In genomic region chr11:107849621-107850020, GRCm38 (mm10) we compare ENCODE assay signal across 9 mouse cellular contexts. TPM values are rescaled to one million over a fixed set of nuclear protein-coding genes. Genes with fewer than 3 reads are reported as not detected.
DNase-seq lines count a peak whose midpoint lies in the region; ATAC-seq and TF ChIP-seq lines count a peak whose summit lies in the region.
"Had no signal": no experiment of that assay in that cellular context is flagged by ENCODE, and none has a peak within 500 bp of the region (broad histone marks: within the 10 kb centered on the region; RNA-seq: fewer than 3 reads in every experiment).

No protein-coding gene starts in this region.

- peaks cover 13% of the 10 kb centered on the region for H3K4me1 ChIP-seq in hindbrain, embryonic 10.5 days (replicated peaks)
- H3K4me1 ChIP-seq in hindbrain, embryonic 11.5 days (replicated peaks; ENCODE audit: control insufficient read depth, insufficient read depth, low read length): no peaks in the 10 kb centered on the region
- H3K4me1 ChIP-seq in thymus, adult 2 months (replicated peaks; ENCODE audit: control insufficient read depth, insufficient read depth, low read length): no peaks in the 10 kb centered on the region
- H3K4me1 ChIP-seq: embryonic facial prominence, embryonic 12.5 days; megakaryocyte, embryonic 14.5 days had no signal

- H3K27ac ChIP-seq in hindbrain, embryonic 10.5 days: no peak overlapping the region
- H3K27ac ChIP-seq in hindbrain, embryonic 11.5 days (ENCODE audit: low read depth, low read length): no peak overlapping the region
- H3K27ac ChIP-seq in thymus, adult 2 months (ENCODE audit: control insufficient read depth, insufficient read depth, low read length): no peak overlapping the region
- H3K27ac ChIP-seq: embryonic facial prominence, embryonic 12.5 days had no signal

- WGBS in hindbrain, embryonic 10.5 days: 54% methylated on average over 10 of the region's 10 CpGs
- 57% methylated on average over 10 of the region's 10 CpGs for WGBS in hindbrain, embryonic 11.5 days
- 34% methylated on average over 10 of the region's 10 CpGs for WGBS in thymus, adult 2 months

- H3K9ac ChIP-seq in hindbrain, embryonic 11.5 days (ENCODE audit: low read depth, low read length): no peak overlapping the region
- H3K9ac ChIP-seq: embryonic facial prominence, embryonic 12.5 days had no signal

- no peak for TF ChIP-seq POLR2A in thymus, adult 2 months (IDR thresholded peaks at IDR 0.05; ENCODE audit: control insufficient read depth, extremely low read depth, insufficient read depth, low read length, poor library complexity)

- no peak overlapping the region for H3K4me2 ChIP-seq in hindbrain, embryonic 11.5 days (replicated peaks; ENCODE audit: low read depth, low read length)
- H3K4me2 ChIP-seq: embryonic facial prominence, embryonic 12.5 days had no signal

- H3K27me3 ChIP-seq in hindbrain, embryonic 10.5 days (ENCODE audit: insufficient read depth, poor library complexity, severe bottlenecking): no peaks in the 10 kb centered on the region
- H3K27me3 ChIP-seq in hindbrain, embryonic 11.5 days (ENCODE audit: control insufficient read depth, insufficient read depth, low read length): no peaks in the 10 kb centered on the region
- H3K27me3 ChIP-seq in thymus, adult 2 months (ENCODE audit: control insufficient read depth, insufficient read depth, low read length): no peaks in the 10 kb centered on the region

- no peaks in the 10 kb centered on the region for H3K36me3 ChIP-seq in hindbrain, embryonic 10.5 days
- H3K36me3 ChIP-seq in hindbrain, embryonic 11.5 days (ENCODE audit: control insufficient read depth, insufficient read depth, low read length): no peaks in the 10 kb centered on the region
- no peaks in the 10 kb centered on the region for H3K36me3 ChIP-seq in thymus, adult 2 months (ENCODE audit: control insufficient read depth, insufficient read depth, low read length)
- H3K36me3 ChIP-seq: embryonic facial prominence, embryonic 12.5 days had no signal

- ATAC-seq in hindbrain, embryonic 11.5 days (ENCODE audit: low FRiP score): no peak
- ATAC-seq in common myeloid progenitor, adult 5-6 weeks (replicated peaks; ENCODE audit: low read depth, poor library complexity, severe bottlenecking): peak; percentile 42; the same call in 1 of the 2 replicates

- H3K9me3 ChIP-seq in hindbrain, embryonic 10.5 days: no peaks in the 10 kb centered on the region
- H3K9me3 ChIP-seq in hindbrain, embryonic 11.5 days (ENCODE audit: control insufficient read depth, low read length): no peaks in the 10 kb centered on the region
- H3K9me3 ChIP-seq: embryonic facial prominence, embryonic 12.5 days had no signal

- no peak overlapping the region for H3K4me3 ChIP-seq in hindbrain, embryonic 10.5 days
- H3K4me3 ChIP-seq in hindbrain, embryonic 11.5 days (ENCODE audit: low read depth, low read length): no peak overlapping the region
- H3K4me3 ChIP-seq in thymus, adult 2 months (ENCODE audit: control insufficient read depth, insufficient read depth, low read length): no peak overlapping the region
- H3K4me3 ChIP-seq: embryonic facial prominence, embryonic 12.5 days; megakaryocyte, embryonic 14.5 days had no signal

- peak; percentile 15 for DNase-seq in hindbrain, embryonic 10.5 days (ENCODE audit: low spot score)
- DNase-seq in hindbrain, embryonic 11.5 days (ENCODE audit: low spot score): no peak
- DNase-seq in thymus, adult 2 months: peak; percentile 6
- DNase-seq in thymus, postnatal 25 days: no peak
- peak; percentile 57 for DNase-seq in testis, postnatal 14 days (ENCODE audit: low spot score)
- DNase-seq in urinary bladder, postnatal 10 days (ENCODE audit: low spot score): no peak

- TF ChIP-seq CTCF in thymus, adult 2 months (IDR thresholded peaks at IDR 0.05; ENCODE audit: borderline replicate concordance, control insufficient read depth, extremely low read depth, insufficient read depth, low read length, poor library complexity): no peak

RNA-seq across cellular contexts. Expression of gene Cacng4, which starts 55.3 kb away (rescaled TPM):
- 8.9 and 15.7 TPM in 2 replicates for polyA plus RNA-seq in hindbrain, embryonic 10.5 days (2016; fragmentation: Nextera tagmentation; extraction: Ambion mirVana)
- polyA plus RNA-seq in hindbrain, embryonic 11.5 days (2014; fragmentation: Nextera tagmentation; extraction: Ambion mirVana): 28.6 and 30.7 TPM in 2 replicates
- 4.8 and 9.0 TPM in 2 replicates for polyA plus RNA-seq in thymus, adult 2 months (2012; rRNA removed)
- not detected in 2 replicates for total RNA-seq in common myeloid progenitor, adult 5-6 weeks (2017)

Comparison
In these comparisons a context has a peak if more than half of its experiments do, and no peak if none do; other contexts are left out.
1. DNase-seq: peak in hindbrain, embryonic 10.5 days (single experiment), thymus, adult 2 months (single experiment) and testis, postnatal 14 days (single experiment); none in hindbrain, embryonic 11.5 days (single experiment), thymus, postnatal 25 days (single experiment) and urinary bladder, postnatal 10 days (single experiment).